Mouse (Mus musculus): Measurements from ENCODE around the gene Ech1.

- no peak for TF ChIP-seq CHD1 (IDR thresholded peaks at IDR 0.05; ENCODE audit: low read depth, low read length)
- no peak for TF ChIP-seq CTCF (IDR thresholded peaks at IDR 0.05 in 2 of 3, conservative IDR thresholded peaks at IDR 0.05 in 1 of 3; ENCODE audit: control insufficient read depth in 1 of 3, insufficient read depth in 1 of 3, low read depth in 2 of 3, low read length in 3 of 3, poor library complexity in 1 of 3, severe bottlenecking in 1 of 3)
Measured at GRCm38 (mm10) chr7:28785161-28785560, 39.9 kb upstream of the Ech1 start.
